Comparison of ENCODE assay signal across 7 mouse cellular contexts in genomic region chr5:114679841-114680591, GRCm38 (mm10). TPM values are rescaled to one million over a fixed set of nuclear protein-coding genes. Genes with fewer than 3 reads are reported as not detected.
DNase-seq lines count a peak whose midpoint lies in the region; ATAC-seq and TF ChIP-seq lines count a peak whose summit lies in the region.

No protein-coding gene starts in this region.

- H3K27me3 ChIP-seq in midbrain, embryonic 12.5 days, result no peaks in the 10 kb centered on the region

- 63% methylated on average over 17 of the region's 17 CpGs for WGBS in midbrain, embryonic 12.5 days

- no peak overlapping the region for H3K27ac ChIP-seq in ES-E14 (ENCODE audit: insufficient read depth, low read depth, low read length, poor library complexity, severe bottlenecking)
- H3K27ac ChIP-seq in brown adipose tissue, adult 24 weeks (replicated peaks; ENCODE audit: low read depth, low read length), result peak overlapping the region; percentile 33; the same call in 1 of the 2 replicates
- H3K27ac ChIP-seq in midbrain, embryonic 12.5 days (replicated peaks), result no peak overlapping the region

- ATAC-seq in midbrain, embryonic 12.5 days (ENCODE audit: low FRiP score, low read depth), result no peak

- H3K4me1 ChIP-seq in ES-E14 (ENCODE audit: control insufficient read depth in 2 of 2, insufficient read depth in 2 of 2, low read length in 2 of 2, poor library complexity in 1 of 2), result peaks cover 0 to 11% of the 10 kb centered on the region in 2 experiments; a peak in 2 of 4 replicates
- no peaks in the 10 kb centered on the region for H3K4me1 ChIP-seq in brown adipose tissue, adult 24 weeks (ENCODE audit: control insufficient read depth, insufficient read depth, insufficient read length, low read length)
- peaks cover 12% of the 10 kb centered on the region for H3K4me1 ChIP-seq in midbrain, embryonic 12.5 days

- DNase-seq in layer of hippocampus, adult 11-12 months (ENCODE audit: low spot score), result peak; percentile 68
- no peak for DNase-seq in layer of hippocampus, postnatal 14 days (ENCODE audit: low spot score in 2 of 2)
- DNase-seq in ES-E14 (ENCODE audit: low read depth, low spot score), result no peak
- no peak for DNase-seq in spleen, adult 18-20 months
- no peak for DNase-seq in urinary bladder, postnatal 14 days (ENCODE audit: low spot score)

- no peaks in the 10 kb centered on the region for H3K9me3 ChIP-seq in ES-E14 (ENCODE audit: control insufficient read depth, insufficient read depth, low read depth, low read length)
- no peaks in the 10 kb centered on the region for H3K9me3 ChIP-seq in midbrain, embryonic 12.5 days

- H3K9ac ChIP-seq in ES-E14 (ENCODE audit: insufficient read depth, low read depth, low read length, poor library complexity, severe bottlenecking), result 0 out of 2 replicates have a peak overlapping the region, but pooled peaks have one; percentile 15
- H3K9ac ChIP-seq in midbrain, embryonic 12.5 days (replicated peaks), result peak overlapping the region; percentile 17; the same call in 1 of the 2 replicates

- H3K4me2 ChIP-seq in midbrain, embryonic 12.5 days (replicated peaks), result no peak overlapping the region

- in situ Hi-C loops in ES-E14 (cut with MboI; ENCODE audit: low sequenced_read_pairs in 2 of 2, unreplicated experiment in 2 of 2), result no loop called here

- H3K4me3 ChIP-seq in ES-E14 (ENCODE audit: insufficient read depth in 1 of 2, low read depth in 1 of 2, low read length in 2 of 2, poor library complexity in 1 of 2, severe bottlenecking in 1 of 2), result no peak overlapping the region; a peak in 1 of 4 replicates
- no peak overlapping the region for H3K4me3 ChIP-seq in brown adipose tissue, adult 24 weeks (ENCODE audit: insufficient read depth, low read depth, low read length)
- H3K4me3 ChIP-seq in midbrain, embryonic 12.5 days, result no peak overlapping the region

- H3K36me3 ChIP-seq in ES-E14 (ENCODE audit: control insufficient read depth, insufficient read depth, low read length, poor library complexity, severe bottlenecking), result peaks cover 3% of the 10 kb centered on the region; the same call in 1 of the 2 replicates
- peaks cover 24% of the 10 kb centered on the region for H3K36me3 ChIP-seq in midbrain, embryonic 12.5 days

TF ChIP-seq in ES-E14, 5 proteins besides CTCF, POLR2A, EP300 and RAD21:
- TF ChIP-seq CHD2 (IDR thresholded peaks at IDR 0.05; ENCODE audit: low read depth, low read length) (no peak), MAFK (IDR thresholded peaks at IDR 0.05; ENCODE audit: insufficient read depth, low read depth, low read length) (no peak), ZC3H11A (IDR thresholded peaks at IDR 0.05; ENCODE audit: borderline replicate concordance, low read depth, low read length) (no peak), ZNF384 (IDR thresholded peaks at IDR 0.05; ENCODE audit: low read depth, low read length) (no peak), HCFC1 (IDR thresholded peaks at IDR 0.05; ENCODE audit: borderline replicate concordance, insufficient read depth, low read length) (no peak)

RNA-seq across cellular contexts. Expression of gene Gltp, which starts 10.8 kb away (rescaled TPM):
- total RNA-seq in layer of hippocampus, postnatal 14 days (2021), result 10 to 100 TPM; 49.7 to 55.7 TPM
- 15.6 and 17.2 TPM in 2 replicates for total RNA-seq in ES-E14 (2012; rRNA removed)
- polyA plus RNA-seq in brown adipose tissue, adult 24 weeks (2012; ENCODE audit: insufficient read depth, insufficient read length, missing spikeins), result 29.8 and 31.9 TPM in 2 replicates
- 60.6 and 62.0 TPM in 2 replicates for polyA plus RNA-seq in midbrain, embryonic 12.5 days (2016; fragmentation: Nextera tagmentation; extraction: Ambion mirVana)

RNA-seq across cellular contexts. Expression of gene Trpv4, which starts 21.8 kb away (rescaled TPM):
- total RNA-seq in layer of hippocampus, postnatal 14 days (2021), result 1 to 10 TPM; 2.2 to 5.7 TPM
- total RNA-seq in ES-E14 (2012; rRNA removed), result 1.4 and 3.5 TPM in 2 replicates
- 0.83 and 1.2 TPM in 2 replicates for polyA plus RNA-seq in brown adipose tissue, adult 24 weeks (2012; ENCODE audit: insufficient read depth, insufficient read length, missing spikeins)
- polyA plus RNA-seq in midbrain, embryonic 12.5 days (2016; fragmentation: Nextera tagmentation; extraction: Ambion mirVana), result 0.20 and 0.69 TPM in 2 replicates

RNA-seq across cellular contexts. Expression of gene Tchp, which starts 27.5 kb away (rescaled TPM):
- 10 to 100 TPM; 12.1 to 13.1 TPM for total RNA-seq in layer of hippocampus, postnatal 14 days (2021)
- 20.6 and 33.8 TPM in 2 replicates for total RNA-seq in ES-E14 (2012; rRNA removed)
- polyA plus RNA-seq in brown adipose tissue, adult 24 weeks (2012; ENCODE audit: insufficient read depth, insufficient read length, missing spikeins), result 1.5 and 4.4 TPM in 2 replicates
- 21.5 and 24.6 TPM in 2 replicates for polyA plus RNA-seq in midbrain, embryonic 12.5 days (2016; fragmentation: Nextera tagmentation; extraction: Ambion mirVana)
